Mouse (Mus musculus) midbrain, embryonic 16.5 days (tissue): ENCODE data around the gene Limk2. TPM values are rescaled to one million over a fixed set of nuclear protein-coding genes. Genes with fewer than 3 reads are reported as not detected.

Experiments
- ATAC-seq: fragments of 200-750 bp; cut with Nextera tagmentation; 2 replicates; pipeline ENCODE4 v1.8.0; 2017; ENCODE audit warnings: moderate TSS enrichment
- H3K27ac ChIP-seq: fragments of 300-500 bp; sonication (generic); 2 replicates; pipeline ENCODE4 v1.5.1; 2014; ENCODE audit warnings: mild to moderate bottlenecking, low read length, mixed read lengths
- H3K27me3 ChIP-seq: fragments of 300-500 bp; sonication (generic); 2 replicates; pipeline ENCODE4 v1.6.1; 2014; ENCODE audit warnings: low read depth, low read length, mixed read lengths; ENCODE audit not compliant: control insufficient read depth, insufficient read depth
- H3K36me3 ChIP-seq: fragments of 300-500 bp; sonication (generic); 2 replicates; pipeline ENCODE4 v1.6.1; 2014; ENCODE audit warnings: mild to moderate bottlenecking, low read length, moderate library complexity, mixed read lengths; ENCODE audit not compliant: control insufficient read depth, insufficient read depth
- H3K4me1 ChIP-seq: fragments of 300-500 bp; sonication (generic); 2 replicates; pipeline ENCODE4 v1.6.1; 2014; ENCODE audit warnings: mild to moderate bottlenecking, low read length, mixed read lengths; ENCODE audit not compliant: control insufficient read depth, insufficient read depth
- H3K4me2 ChIP-seq: fragments of 300-500 bp; sonication (generic); 2 replicates; pipeline ENCODE4 v1.6.1; 2014; ENCODE audit warnings: mild to moderate bottlenecking, low read length, mixed read lengths
- H3K4me3 ChIP-seq: fragments of 300-500 bp; sonication (generic); 2 replicates; pipeline ENCODE4 v1.5.1; 2014; ENCODE audit warnings: low read depth, mild to moderate bottlenecking, low read length, moderate library complexity, mixed read lengths
- H3K9ac ChIP-seq: fragments of 300-500 bp; sonication (generic); 2 replicates; pipeline ENCODE4 v1.6.1; 2014; ENCODE audit warnings: low read depth, low read length, mixed read lengths
- H3K9me3 ChIP-seq: fragments of 300-500 bp; sonication (generic); replicated peaks from 2 replicates; pipeline ENCODE4 v1.6.1; 2014; ENCODE audit warnings: mild to moderate bottlenecking, low read length, mixed read lengths; ENCODE audit not compliant: control insufficient read depth, poor library complexity, severe bottlenecking
- WGBS: fragments of 180-500 bp; shearing (Covaris S2); extraction: QIAGEN DNeasy Blood & Tissue Kit; methylation state at CpG from one replicate; pipeline ENCODE4 v1.1.7; 2014; 5-methylcytosine and 5-hydroxymethylcytosine counted together
- polyA plus RNA-seq: library from polyadenylated mRNA; unstranded; fragments of >200 nt; fragmentation: Nextera tagmentation; extraction: Ambion mirVana; gene quantifications from 2 replicates; pipeline ENCODE4 v1.2.1, GENCODE M21; 2015

The Limk2 gene
- polyA plus RNA-seq, 1 experiment from 2014 or later, result 187 TPM

DNA sequence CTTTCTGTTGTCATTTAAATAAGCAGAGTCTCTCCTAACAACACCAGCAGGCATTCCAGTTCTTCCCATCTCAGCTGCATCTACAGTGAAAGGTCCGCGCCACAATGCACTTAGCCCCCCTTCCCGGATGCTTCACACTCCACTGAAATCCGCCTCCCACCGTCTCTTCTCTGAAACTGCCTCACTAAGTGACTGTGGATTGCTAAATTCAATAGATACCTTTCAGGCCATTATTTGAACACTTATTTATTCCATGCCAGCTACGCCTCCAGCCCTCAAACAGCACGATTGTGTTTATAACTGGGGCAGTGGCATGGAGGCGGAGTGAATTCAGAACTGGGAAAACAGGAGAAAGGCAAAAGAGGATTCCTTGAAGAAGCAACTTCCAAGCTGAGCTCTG is 12.4 kb downstream of the Limk2 start:
- no peaks in the 10 kb centered on the region for H3K9me3 ChIP-seq
- peak overlapping the region; percentile 68 for H3K27ac ChIP-seq
- no peak overlapping the region for H3K9ac ChIP-seq
- no peaks in the 10 kb centered on the region for H3K4me1 ChIP-seq
- ATAC-seq, result peak; percentile 76
- H3K4me2 ChIP-seq, result no peak overlapping the region
- H3K4me3 ChIP-seq, result no peak overlapping the region
- 20% methylated on average over 8 of the region's 8 CpGs for WGBS
- no peaks in the 10 kb centered on the region for H3K36me3 ChIP-seq
- H3K27me3 ChIP-seq, result no peaks in the 10 kb centered on the region

GRCm38 (mm10) chr11:3396091-3396490 is 12.9 kb downstream of the Limk2 start:
- no peak overlapping the region for H3K4me3 ChIP-seq
- peak overlapping the region; percentile 68 for H3K27ac ChIP-seq
- no peaks in the 10 kb centered on the region for H3K27me3 ChIP-seq
- no peaks in the 10 kb centered on the region for H3K9me3 ChIP-seq
- WGBS, result 20% methylated on average over 3 of the region's 3 CpGs
- peak; percentile 78 for ATAC-seq
- H3K4me1 ChIP-seq, result no peaks in the 10 kb centered on the region
- no peaks in the 10 kb centered on the region for H3K36me3 ChIP-seq
- no peak overlapping the region for H3K9ac ChIP-seq
- no peak overlapping the region for H3K4me2 ChIP-seq

- WGBS, result 52% methylated on average over 5 of the region's 5 CpGs
- no peak overlapping the region for H3K9ac ChIP-seq
- H3K36me3 ChIP-seq, result no peaks in the 10 kb centered on the region
- H3K9me3 ChIP-seq, result no peaks in the 10 kb centered on the region
- H3K27ac ChIP-seq, result no peak overlapping the region
- no peak overlapping the region for H3K4me2 ChIP-seq
- H3K4me3 ChIP-seq, result no peak overlapping the region
- ATAC-seq, result no peak
- H3K27me3 ChIP-seq, result no peaks in the 10 kb centered on the region
- no peaks in the 10 kb centered on the region for H3K4me1 ChIP-seq
Measured at GRCm38 (mm10) chr11:3394520-3394919, 14.5 kb downstream of the Limk2 start.

- H3K4me1 ChIP-seq, result no peaks in the 10 kb centered on the region
- no peaks in the 10 kb centered on the region for H3K9me3 ChIP-seq
- 81% methylated on average over 8 of the region's 8 CpGs for WGBS
- no peak overlapping the region for H3K9ac ChIP-seq
- no peaks in the 10 kb centered on the region for H3K27me3 ChIP-seq
- no peaks in the 10 kb centered on the region for H3K36me3 ChIP-seq
- H3K4me2 ChIP-seq, result no peak overlapping the region
- H3K27ac ChIP-seq, result no peak overlapping the region
- ATAC-seq, result no peak
- H3K4me3 ChIP-seq, result no peak overlapping the region
Measured at GRCm38 (mm10) chr11:3392526-3392925, 16.5 kb downstream of the Limk2 start.

DNA sequence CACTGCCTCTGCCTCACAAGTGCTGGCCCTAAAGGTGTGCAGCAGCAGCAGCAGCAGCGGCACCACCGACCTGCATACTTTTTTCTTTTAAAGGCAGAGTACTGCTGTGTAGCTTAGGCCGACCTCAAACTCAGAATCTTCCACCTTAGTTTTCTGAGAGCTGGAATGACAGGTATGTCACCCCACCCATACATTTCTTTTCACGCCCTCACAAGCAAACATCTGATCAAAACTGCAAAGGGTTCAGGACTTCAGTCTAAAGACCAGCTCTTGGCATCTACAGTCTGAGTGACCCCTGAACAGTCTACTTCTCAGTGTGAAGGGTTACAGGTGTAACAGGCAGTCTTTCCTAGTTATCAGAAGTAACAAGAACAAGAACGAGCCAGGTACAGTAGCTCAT is 18.2 kb downstream of the Limk2 start:
- Histone ChIP-seq H3K27me3 (no peaks in the 10 kb centered on the region), H3K9ac (no peak overlapping the region), H3K4me1 (no peaks in the 10 kb centered on the region), H3K27ac (no peak overlapping the region), H3K36me3 (no peaks in the 10 kb centered on the region), H3K9me3 (no peaks in the 10 kb centered on the region), H3K4me3 (no peak overlapping the region), H3K4me2 (no peak overlapping the region)
- ATAC-seq, result no peak
- WGBS, result 89% methylated on average over 5 of the region's 5 CpGs

DNA sequence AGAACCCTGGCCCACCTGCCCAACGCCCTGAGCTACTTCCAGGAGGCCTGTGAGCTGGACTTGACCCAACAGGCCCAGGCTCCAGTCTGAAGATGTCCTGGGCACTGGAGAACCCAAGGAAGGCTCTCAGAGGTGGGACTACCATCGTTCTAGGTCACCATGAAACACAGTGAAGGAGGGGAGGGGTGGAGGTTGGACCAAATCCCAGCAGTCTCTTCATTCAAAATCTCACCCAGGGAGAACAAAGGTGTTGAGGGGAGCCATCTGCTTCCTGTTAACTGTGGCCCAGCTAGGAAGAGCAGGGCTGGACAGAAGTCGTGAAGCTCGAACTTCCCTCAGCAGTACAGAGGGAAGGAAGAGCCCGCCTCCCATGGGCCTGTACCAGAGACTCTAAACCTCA is 19.0 kb downstream of the Limk2 start:
- WGBS, result 85% methylated on average over 5 of the region's 5 CpGs
- no peak overlapping the region for H3K4me2 ChIP-seq
- no peak overlapping the region for H3K27ac ChIP-seq

DNA sequence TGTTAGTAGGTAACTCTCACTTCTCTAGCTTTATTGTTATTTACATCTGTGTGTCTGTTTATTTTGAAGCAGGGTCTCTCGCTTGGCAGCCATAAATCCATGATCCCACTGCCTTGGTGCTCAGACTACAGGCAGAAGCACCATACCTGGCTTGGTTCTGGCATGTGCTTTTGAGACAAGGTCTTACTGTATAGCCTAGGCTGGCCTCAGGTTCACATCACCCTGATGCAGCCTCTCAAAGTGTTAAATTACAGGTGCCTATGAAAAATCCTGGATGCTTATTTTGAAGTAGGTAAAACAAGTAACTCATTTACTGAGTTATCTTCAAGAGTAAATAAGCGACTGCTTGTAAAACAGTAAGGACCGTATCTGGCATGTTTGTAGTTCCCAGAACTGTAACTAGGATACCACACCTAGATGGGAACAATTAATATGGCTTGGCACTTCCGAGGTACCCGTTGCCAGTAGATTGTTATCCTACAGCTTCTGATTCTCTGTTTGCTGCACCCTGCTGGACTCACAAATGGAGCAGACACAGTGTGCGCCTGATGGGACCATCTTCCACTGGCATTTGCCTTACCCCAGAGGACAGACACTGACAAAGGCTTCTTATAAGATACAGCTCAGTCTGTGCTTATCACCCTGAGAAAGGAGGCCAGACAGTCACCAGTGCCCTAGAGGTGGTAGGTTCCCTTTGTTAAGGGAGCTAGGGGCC is 21.4 kb downstream of the Limk2 start:
- Histone ChIP-seq H3K4me1 (no peaks in the 10 kb centered on the region), H3K9me3 (no peaks in the 10 kb centered on the region), H3K4me2 (no peak overlapping the region), H3K9ac (no peak overlapping the region), H3K27ac (no peak overlapping the region), H3K4me3 (no peak overlapping the region), H3K27me3 (no peaks in the 10 kb centered on the region), H3K36me3 (no peaks in the 10 kb centered on the region)
- 89% methylated on average over 6 of the region's 6 CpGs for WGBS
- peak; percentile 32; the same call in 1 of the 2 replicates for ATAC-seq

More for the DNA sequence above, 19.0 kb downstream of the Limk2 start:
- H3K4me3 ChIP-seq, result no peak overlapping the region
- H3K9ac ChIP-seq, result no peak overlapping the region
- H3K4me1 ChIP-seq, result no peaks in the 10 kb centered on the region
- H3K27me3 ChIP-seq, result no peaks in the 10 kb centered on the region
- H3K9me3 ChIP-seq, result no peaks in the 10 kb centered on the region
- no peaks in the 10 kb centered on the region for H3K36me3 ChIP-seq
- ATAC-seq, result no peak

DNA sequence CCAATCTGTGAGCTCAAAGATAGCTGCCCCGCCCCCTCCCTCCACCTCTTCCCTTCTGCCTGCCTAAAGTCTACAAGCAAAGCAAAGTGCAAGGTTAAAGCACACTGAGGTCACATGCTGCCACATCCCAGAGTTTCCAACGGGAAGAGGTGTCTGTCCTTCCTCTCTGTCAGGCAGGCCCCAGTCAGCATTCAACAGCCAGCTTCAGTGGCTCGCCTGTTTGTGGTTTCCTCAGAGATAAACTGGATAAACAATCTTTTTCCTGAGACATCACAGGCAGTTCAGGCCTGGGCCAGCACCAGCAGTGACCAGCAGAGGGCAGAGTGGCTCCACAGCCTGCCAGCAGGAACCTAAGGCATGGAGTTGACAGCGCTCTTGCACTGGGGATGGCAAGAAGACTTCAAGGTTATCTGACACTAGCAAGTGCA is 22.0 kb downstream of the Limk2 start:
- Histone ChIP-seq H3K4me1 (no peaks in the 10 kb centered on the region), H3K27me3 (no peaks in the 10 kb centered on the region), H3K9ac (no peak overlapping the region), H3K27ac (no peak overlapping the region), H3K9me3 (no peaks in the 10 kb centered on the region), H3K36me3 (no peaks in the 10 kb centered on the region), H3K4me3 (no peak overlapping the region), H3K4me2 (no peak overlapping the region)
- 28% methylated on average over 4 of the region's 4 CpGs for WGBS
- peak; percentile 79 for ATAC-seq

GRCm38 (mm10) chr11:3382602-3383594 is 26.1 kb downstream of the Limk2 start:
- H3K27me3 ChIP-seq, result no peaks in the 10 kb centered on the region
- ATAC-seq, result no peak
- no peaks in the 10 kb centered on the region for H3K9me3 ChIP-seq
- WGBS, result 75% methylated on average over 5 of the region's 5 CpGs
- H3K9ac ChIP-seq, result no peak overlapping the region
- H3K36me3 ChIP-seq, result no peaks in the 10 kb centered on the region
- H3K4me2 ChIP-seq, result no peak overlapping the region
- H3K4me3 ChIP-seq, result no peak overlapping the region
- H3K4me1 ChIP-seq, result no peaks in the 10 kb centered on the region
- H3K27ac ChIP-seq, result no peak overlapping the region
